Mouse (Mus musculus) layer of hippocampus, postnatal 10 days (tissue): ENCODE data around the gene Med12l. TPM values are rescaled to one million over a fixed set of nuclear protein-coding genes. Genes with fewer than 3 reads are reported as not detected.
"Not testable (repeated sequence)": the region's sequence is repeated elsewhere in the genome, so short reads cannot be mapped to it uniquely, and the experiment has no call there.

Source experiments
- DNase-seq, 2 experiments: peaks; one replicate each; pipeline ENCODE4 v3.0.0; 2021; ENCODE audit warnings: low spot score in 2 of 2
- total RNA-seq, 2 experiments: library from RNA; stranded (reverse); gene quantifications; 2 replicates each; pipeline ENCODE4 v1.2.3; 2021

The Med12l gene
- total RNA-seq, 2 experiments from 2014 or later = 32.7 to 36.9 TPM

DNA sequence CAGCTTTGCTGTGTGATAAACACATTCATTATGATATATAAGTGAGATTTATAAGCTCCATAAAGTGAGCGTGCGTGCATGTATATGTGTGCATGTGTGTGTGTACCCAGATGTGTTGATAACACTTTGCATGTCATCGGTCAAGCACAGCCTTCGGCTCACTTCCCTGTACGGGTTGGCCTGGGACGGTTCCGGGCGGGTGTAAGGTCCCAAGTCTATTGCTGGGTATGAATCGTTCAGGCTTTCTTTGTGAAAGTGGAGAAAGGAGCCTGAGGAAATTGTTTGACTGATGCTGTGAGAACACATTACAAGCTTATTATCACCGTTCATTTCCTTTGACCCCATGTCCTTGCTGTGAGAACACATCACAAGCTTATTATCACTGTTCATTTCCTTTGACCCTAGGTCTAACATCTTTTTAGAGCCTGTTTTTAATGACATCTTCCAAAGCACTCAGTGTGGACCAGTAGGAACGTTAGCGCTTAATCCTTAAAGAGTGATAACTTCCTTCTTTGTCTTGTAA is 133.4 kb downstream of the Med12l start:
- DNase-seq = no peak

DNA sequence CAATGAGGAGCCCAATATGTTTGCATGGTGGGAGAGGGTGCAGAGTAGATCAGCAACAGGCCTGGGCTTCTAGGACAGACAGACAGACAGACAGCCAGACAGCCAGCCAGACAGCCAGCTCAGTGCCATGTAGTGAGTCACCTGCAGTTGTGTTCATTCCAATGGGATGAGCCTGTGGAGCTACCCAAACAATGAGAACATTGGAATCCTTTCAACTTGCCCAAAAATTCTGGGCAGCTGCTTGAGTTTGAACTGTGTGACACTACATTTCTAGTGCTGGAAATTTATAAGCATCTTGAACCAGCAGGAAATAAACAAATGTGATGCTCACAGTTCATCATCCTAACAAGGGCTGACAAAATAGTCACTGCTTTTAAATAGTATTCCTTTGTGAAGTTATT is 134.0 kb downstream of the Med12l start:
- DNase-seq = no peak

DNA sequence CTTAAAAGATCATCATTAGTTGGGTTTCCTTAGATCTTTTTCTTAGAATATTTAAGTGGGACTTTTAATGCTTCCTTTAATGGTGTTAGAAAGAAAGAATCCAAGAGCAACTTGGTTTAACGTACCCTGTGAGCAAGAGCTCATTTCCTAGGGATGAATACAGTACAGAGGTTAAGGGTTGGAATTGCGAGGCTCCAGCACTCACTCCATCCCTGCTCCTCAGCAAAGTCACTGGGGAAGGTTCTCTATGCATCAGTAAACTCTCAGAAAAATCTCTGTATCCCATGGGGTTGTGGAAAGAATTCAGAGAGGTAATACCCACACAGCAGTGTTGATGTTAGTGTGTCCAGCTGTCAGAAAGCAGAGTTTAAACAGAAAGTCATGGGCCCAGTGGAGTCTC is 134.5 kb downstream of the Med12l start:
- DNase-seq = no peak

DNA sequence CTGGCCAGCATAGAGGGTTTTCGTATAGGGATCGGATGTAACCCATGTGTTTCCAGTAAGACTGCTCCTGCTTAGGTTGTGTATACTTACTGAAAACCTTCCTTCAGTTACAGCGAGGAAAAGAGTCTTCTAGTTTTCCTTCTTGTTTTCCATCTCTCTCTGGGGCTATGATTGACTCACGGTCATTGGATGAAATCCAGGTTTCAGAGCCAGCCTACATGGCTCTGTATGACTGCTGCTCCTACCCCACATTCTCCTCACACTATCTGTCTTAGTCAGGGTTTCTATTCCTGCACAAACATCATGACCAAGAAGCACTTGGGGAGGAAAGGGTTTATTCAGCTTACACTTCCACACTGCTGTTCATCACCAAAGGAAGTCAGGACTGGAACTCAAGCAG is 135.3 kb downstream of the Med12l start:
- not testable (repeated sequence) for DNase-seq

DNA sequence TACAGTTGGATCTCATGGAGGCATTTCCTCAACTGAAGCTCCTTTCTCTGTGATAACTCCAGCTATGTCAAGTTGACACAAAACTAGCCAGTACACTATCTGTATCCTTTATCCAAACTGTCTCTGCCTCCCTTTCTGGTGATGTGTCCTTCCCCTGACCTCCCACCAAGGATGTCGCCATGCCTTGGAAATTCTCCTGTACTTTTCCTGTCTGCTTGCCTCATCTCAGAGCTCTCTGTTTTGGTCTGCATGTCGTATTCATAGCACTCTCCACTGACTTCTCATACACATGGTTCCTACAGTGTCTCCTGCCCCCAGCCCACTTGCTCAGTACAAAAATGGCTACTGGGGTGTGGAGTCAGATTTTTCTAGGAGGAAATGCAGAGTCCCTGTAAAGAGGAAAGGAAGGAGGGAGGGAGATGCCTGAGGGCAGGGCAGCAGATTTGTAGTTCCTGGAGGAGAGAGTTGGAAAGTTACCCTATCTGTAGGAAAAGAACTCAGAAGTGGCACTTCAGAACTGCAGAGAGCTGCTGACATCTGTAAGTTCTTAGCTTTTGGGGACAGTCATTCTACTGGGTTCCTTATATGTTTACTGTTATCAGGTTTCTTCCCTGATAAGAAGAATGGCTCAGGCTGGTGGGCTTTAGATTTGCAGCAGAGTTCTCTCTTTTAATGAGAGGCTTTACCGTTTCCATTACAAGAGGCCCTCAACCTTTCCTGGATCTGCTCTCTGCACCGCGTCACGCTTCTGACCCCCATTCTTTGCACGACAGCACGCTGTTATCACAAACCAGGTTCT is 136.1 kb downstream of the Med12l start:
- no peak for DNase-seq

DNA sequence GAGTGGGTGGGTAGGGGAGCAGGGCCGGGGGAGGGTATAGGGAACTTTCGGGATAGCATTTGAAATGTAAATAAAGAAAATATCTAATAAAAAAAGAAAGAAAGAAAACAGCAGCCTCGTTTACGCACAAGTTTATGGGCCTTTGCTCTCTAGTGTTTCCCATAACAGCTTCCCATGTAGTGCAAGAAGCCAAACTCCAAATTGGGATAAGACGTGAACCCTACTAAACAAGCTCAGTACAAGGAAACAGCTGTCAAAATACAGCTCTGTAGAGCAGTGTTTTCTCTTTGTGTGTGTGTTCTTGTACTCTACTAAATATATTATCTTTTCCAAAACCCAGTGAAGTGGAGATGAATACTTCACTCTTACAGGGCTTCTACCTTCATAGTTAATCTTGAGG is 139.6 kb downstream of the Med12l start:
- DNase-seq = no peak

DNA sequence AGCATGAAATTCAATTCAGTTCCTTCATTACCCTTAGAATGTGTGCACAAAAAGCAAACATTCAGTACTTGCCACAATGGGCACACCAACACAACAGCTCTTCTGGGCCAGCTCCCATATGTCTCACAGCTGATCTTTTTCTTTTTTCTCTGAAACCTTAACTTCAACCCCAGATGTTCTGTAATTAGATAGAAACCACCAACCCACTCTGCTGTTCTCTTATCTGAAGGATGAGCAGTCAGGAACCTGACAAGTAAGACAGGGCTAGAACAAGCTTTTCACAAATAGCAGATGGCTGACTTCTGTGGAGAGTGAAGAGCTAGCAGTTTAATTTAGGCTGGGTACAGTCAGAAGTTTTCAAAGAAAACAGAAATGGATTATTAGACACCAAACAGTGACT is 144.0 kb downstream of the Med12l start:
- DNase-seq = no peak

DNA sequence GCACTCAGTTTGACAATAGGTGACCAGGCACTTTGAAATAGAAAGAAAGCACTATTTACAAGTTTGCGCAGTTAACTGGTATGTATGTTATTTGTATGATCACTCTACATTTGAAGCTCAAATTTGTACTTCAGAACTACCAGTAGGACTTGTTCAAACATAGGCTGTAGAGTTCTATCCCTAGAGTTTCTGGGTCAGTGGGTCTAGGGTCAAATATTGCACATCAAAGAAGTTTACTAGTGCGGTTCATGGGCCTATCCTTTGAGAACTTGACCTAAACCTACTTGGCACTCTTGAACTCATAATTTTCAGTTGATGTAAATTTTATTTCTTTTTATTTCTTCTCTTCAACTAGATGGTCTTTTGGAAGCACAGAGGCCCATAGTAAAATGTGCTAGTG is 145.0 kb downstream of the Med12l start:
- no peak for DNase-seq

DNA sequence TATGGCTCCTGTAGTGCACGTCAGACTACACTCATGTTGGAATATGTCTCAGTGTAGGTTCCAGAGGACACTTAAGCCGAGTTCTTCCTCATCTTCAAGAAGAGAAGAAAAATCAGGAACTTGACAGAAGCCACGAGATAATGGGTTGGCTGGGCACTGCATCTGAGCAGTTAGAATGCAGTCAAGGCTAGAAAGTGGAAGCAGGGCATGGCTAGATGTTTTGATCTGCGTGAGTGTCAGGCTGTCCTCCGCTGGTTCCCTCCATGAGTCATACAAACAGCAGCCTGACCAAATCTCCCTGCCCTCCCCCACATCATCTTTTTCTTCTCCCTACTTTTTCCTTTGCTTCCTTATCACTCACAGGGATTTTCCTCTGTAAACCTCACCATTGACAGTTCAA is 147.8 kb downstream of the Med12l start, which contains the start of gene P2ry14:
TSS of gene P2ry14 (minus strand) at position 195 of the 400 bp plus-strand sequence.
- DNase-seq = no peak

DNA sequence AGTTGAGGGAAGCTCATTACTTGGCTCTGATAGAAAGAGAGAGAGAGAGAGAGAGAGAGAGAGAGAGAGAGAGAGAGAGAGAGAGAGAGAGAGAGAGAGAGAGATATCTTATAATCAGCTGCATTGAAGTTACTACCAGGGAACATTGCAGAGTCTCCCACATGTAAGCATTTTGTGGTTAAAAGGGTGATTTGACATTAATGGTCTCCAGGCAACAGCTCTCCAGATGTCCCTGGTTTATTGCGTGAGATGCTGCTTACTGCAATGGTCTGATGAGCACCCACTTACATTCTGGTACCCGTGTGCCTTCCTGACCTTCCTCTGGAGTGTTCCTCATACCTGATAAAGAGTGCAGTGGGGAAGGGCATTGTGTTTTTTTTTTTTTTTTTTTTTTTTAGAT is 149.3 kb downstream of the Med12l start:
- DNase-seq = no peak

DNA sequence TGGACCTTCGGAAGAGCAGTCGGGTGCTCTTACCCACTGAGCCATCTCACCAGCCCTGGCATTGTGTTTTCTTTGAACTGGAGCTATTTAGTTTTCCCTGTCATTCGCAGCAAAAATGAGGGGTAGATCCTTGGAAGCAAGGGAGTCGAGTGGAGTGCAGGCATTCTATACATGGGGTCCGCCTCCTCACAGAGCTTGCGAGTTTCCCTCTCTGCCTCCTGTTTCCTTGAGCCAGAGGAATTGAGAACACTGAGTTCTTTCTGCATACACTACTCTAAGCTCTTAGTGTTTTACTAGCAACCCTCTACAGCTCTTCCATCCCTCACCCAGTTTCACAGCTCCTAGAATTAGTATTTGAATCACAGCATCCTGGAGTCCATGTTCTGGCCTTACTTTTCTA is 149.8 kb downstream of the Med12l start:
- no peak for DNase-seq

DNA sequence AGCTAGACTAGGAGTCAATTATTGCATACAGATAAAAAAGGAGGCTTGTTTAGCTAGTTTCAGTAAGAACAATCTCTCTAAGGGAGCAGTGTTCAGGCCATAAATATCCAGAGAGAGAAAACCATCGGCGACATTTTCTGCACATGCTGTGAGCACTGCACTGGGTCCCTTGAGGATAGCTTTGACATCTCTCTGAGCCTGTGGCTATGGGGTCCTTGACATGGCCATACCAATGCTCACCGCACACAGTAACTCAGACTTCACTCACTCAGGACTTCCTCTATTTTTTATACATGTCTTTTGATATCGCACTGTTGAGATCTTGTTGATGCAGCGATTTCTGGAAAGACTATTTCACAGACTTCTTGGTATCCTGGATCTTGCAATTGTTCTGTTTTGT is 151.4 kb downstream of the Med12l start:
- DNase-seq = no peak

DNA sequence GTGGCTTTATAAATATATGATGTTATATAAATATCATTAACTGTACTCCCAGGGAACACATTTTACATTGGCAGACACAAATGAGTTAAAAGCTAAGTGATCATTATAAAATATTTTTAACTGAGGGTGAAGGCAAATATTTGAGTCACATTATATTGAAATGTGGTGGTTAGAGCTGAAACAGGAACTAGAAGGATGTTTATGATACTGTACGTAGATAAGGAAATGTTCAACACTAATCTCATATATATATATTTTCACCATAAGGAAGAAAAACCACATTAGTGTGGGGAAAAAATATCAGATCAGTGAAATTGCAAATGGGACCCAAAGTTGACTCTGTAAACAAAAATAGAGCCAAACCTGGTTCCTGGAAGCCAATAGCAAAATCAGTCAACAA is 154.8 kb downstream of the Med12l start:
- no peak for DNase-seq

DNA sequence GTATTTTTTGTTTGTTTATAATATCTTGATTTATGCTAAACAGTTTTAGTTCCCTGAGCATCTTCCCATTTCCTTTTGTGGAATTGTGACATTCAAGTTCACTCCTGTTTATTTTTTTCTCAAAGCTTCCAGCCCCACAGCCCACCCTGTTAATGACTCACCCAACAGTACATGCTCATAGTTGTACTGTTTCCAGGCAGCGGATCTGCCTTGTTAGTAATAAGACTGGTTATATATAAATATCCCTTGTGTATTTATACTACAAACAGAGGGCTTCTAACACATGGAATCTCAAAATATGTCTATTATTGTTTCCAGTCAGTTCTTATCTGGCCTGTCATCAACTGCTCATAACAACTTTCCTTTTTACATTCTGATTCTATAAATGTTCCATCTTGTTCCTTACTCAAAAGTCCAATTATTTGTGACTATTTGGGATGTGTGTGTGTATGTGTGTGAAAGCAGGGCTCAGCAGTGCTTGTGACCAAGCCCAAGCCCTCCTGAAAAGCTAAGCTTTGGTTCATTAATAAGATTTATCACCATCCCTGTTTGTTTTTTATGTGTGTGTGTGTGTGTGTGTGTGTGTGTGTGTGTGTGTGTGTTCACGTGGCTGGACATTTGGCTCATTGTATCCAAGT is 161.9 kb downstream of the Med12l start:
- DNase-seq = no peak

DNA sequence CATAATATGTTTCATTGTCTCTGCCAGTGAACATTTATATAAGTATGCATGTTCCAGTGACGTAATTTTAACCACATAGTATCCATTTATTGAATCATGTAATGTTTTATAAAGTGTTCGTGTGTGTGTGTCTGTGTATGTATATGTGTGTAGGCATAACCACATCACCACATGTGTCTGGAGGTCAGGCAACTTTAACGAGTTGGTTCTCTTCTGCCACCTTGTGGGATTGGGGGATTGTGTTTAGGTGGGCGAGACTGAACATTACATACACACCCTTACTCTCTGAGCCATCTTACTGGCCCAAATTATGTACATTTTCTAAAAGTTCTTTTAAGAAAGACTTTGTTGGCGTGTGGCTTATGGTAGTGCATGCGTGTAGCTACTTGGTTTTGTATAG is 162.9 kb downstream of the Med12l start:
- DNase-seq = no peak

DNA sequence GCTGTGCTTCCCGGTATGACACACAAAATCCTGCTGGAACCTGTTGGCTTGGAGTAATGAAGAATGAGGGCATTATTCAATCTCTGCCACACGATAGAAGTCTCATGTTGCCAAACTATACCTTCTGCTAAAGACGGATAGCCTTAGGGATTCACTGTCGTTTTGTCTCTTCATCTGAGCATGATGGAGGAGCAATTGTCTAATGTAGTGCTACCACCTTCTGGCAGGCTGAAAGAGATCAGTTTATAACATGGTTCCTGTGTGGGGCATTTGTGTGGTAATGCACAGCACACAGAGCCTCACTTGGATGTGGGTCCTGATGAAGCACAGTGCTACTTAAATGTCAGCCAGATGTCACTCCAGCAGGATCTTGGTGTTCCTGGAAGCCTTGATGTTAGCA is 163.6 kb downstream of the Med12l start:
- DNase-seq = no peak

DNA sequence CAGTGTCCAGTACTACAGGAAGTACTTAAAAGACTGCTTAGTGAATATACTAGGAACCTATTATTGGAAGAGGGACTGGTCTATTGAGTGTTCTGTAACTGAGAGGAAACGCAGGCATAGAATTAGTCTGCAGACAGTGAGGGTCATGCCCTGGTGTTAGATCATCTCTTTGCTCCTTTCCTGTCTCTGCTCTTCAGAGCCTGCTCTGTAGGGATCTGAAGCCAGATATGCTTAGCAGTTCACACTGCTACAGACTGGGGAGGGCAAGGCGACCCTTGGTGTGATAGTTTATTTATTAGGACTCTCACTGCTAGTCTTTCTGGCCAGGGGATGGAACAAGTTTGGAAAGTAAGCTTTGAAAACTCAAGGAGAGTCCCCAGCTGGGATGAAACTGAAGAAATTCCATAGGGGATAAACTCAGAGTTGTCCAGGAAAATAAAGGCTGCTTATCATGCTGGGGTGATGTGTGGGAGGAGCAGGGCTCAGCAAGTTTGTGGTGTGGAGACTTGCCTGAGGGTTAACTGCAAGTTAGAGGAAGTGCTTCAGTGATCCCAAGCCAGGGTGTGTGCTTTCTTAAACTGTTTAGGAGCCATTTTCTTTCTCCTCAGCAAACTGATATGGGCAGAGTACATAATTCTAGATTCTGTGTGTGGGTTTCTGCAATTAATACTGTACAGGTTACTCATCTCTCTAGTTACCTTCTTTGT is 164.4 kb downstream of the Med12l start:
- no peak for DNase-seq

DNA sequence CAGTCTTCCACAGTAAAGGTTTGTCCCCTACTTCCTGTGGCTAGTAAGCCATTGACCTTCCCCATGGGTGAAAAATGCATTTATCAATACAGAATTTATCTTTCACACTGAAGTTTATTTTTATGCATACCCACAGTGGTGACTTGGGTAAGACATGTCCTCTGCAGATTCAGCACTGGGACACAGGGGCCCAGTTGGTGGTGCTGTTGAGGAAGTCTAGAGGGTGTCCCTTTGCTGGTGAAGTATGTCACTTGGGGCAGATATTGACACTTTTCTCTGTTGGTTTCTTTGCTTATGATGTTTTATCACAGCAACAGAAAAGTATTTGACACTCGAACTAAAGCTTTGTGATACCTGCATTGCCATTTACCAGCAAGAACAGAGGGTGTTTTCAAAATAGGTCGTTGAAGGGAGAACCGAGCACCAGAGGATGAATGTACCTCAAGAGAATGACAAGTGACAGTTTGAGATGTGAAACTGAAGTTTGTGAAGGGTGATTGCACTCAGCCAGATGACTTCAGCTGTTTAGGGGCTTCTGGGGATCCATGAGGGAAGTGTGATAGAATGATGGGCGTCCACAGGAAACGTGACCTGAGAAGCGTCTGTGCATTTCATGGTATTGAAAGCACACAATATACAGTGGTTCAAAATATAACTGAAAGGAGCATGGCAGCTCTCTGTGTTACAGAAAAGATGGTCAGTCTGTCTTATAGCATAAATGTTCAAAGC is 169.0 kb downstream of the Med12l start:
- no peak for DNase-seq

DNA sequence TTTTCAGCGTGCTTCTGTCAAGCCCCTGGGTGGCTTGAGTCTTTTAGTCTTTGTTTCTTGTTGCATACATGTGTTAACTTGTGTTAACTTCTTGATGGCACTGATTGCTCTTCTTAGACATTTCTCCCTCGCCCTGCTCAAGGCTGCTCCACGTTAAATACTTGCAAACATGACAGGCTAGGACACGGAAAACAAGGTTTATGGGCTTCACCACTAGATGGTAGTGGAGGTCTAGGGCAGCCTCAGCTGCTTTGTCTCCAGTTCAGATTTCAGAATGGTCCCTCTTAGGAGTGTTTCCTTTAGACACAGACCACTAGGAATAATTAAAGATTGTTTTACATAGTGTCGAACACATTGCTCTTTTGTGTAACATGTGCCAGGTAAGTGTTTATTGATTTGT is 169.6 kb downstream of the Med12l start:
- peak; percentile 52 to 66 for DNase-seq

DNA sequence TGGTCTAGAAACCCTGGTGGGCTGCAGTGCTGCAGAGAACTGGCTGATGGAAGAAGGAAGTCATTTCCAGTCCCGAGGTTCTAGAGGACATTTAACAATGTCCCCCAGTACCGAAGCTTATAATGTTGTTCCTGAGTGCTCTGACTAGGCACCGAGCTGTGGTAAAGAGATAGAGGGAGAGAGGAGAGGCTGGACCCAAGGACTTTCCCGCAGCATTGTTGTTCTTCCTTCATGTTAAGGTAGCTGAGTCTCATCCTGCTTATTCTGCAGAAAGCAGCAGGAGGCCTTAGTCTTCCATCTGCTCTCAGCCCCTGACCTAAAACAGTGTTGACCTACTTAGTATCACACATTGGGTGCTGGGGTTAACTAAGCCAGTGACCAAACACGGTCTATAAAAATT is 171.2 kb downstream of the Med12l start:
- no peak for DNase-seq

DNA sequence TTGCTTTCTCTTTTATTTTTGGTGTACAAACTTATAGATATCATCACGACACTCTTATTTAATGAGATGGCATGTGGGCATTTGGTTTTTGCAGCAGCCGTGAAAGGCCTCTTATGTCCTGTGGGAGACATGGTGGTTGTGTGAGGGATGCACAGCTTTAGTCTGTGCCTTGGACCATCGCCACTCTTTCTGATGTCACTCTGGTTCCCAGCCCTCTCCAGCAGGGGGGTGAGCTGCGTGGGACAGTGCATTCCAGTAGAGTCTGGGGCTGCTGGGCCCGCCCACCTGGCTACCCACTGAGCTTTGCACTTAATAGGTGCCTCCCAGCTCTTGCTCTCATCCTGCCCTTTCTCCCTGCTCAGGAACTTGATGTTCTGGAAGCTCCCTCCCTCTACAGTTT is 175.5 kb downstream of the Med12l start:
- DNase-seq = no peak
